Mouse (Mus musculus) liver, embryonic 14.5 days (tissue): ENCODE results near the gene Gnai3.

Experiments
- CTCF ChIP-seq: IDR thresholded peaks from 2 replicates; pipeline ENCODE4 v1.5.1; 2016; ENCODE audit warnings: antibody characterized with exemption, low read depth, control low read depth
- EP300 ChIP-seq: IDR thresholded peaks from 2 replicates; pipeline ENCODE4 v1.6.1; 2016; ENCODE audit warnings: antibody characterized with exemption, low read depth

DNA sequence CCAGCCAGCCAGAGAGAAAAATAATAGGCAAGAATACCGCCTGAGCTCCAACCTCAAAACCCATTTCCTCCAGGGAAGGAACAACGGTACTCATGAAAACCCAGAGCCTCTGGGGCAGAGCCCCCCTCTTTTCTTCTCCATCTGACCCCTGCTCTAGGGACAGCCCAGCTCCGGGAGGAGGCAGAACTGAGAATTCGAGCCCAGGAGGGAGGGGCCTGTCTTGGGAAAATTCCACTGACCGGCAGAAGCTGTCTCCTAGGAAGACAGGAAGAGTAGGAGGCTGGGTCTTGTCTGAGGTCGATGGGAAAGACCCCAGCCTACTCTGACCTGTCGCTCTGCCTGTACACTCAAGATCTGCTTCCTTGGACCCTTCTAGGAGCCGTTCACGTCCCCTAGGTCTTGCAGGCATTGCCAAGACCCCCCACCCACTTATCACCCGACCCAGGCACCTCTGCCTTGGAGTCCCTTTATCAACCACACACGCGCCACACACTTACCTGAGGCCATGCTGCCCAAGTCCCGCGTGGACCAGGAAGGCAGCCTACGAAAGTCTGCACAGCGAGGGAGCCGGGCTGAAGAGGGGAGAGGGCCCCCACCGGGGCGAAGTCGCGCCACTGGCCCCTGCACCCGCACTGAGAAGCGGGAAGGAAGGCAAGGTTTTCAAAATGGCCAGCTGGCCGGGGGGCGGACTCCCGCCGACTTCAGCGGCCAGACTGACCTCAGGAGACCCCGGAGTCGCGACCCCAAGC is 60.1 kb downstream of the Gnai3 start:
- TF ChIP-seq CTCF (no peak), EP300 (no peak)
